Mouse (Mus musculus) cerebellum, adult 8-10 months (tissue): Measurements from ENCODE around the gene Ostf1.

Source experiments
- DNase-seq: peaks from one replicate; pipeline ENCODE4 v3.0.0; 2022

The Ostf1 gene

GRCm38 (mm10) chr19:18631644-18632219 lies at the start of gene Ostf1, which contains the start of gene Nmrk1:
Ostf1 (minus strand) TSS chr19:18631823.
Nmrk1 (plus strand) TSS chr19:18631950.
- peak; percentile 97 for DNase-seq

- DNase-seq, result no peak
Measured at GRCm38 (mm10) chr19:18673116-18673515, 41.5 kb upstream of the Ostf1 start.

GRCm38 (mm10) chr19:18672498-18672897 lies 40.9 kb upstream of the Ostf1 start:
- DNase-seq, result no peak

GRCm38 (mm10) chr19:18671056-18671741 lies 39.6 kb upstream of the Ostf1 start:
- peak; percentile 61 for DNase-seq

GRCm38 (mm10) chr19:18670608-18671007 lies 39.0 kb upstream of the Ostf1 start, which contains the start of gene Carnmt1:
Carnmt1 (plus strand) TSS chr19:18670764.
- DNase-seq, result peak; percentile 99

- DNase-seq, result no peak
Measured at GRCm38 (mm10) chr19:18669551-18669950, 37.9 kb upstream of the Ostf1 start.

GRCm38 (mm10) chr19:18666966-18667365 lies 35.3 kb upstream of the Ostf1 start:
- no peak for DNase-seq

GRCm38 (mm10) chr19:18663904-18664303 lies 32.3 kb upstream of the Ostf1 start:
- DNase-seq, result no peak

- no peak for DNase-seq
Measured at GRCm38 (mm10) chr19:18661683-18662082, 30.1 kb upstream of the Ostf1 start.

GRCm38 (mm10) chr19:18660466-18660865 lies 28.8 kb upstream of the Ostf1 start:
- DNase-seq, result no peak

GRCm38 (mm10) chr19:18659349-18659748 lies 27.7 kb upstream of the Ostf1 start:
- DNase-seq, result no peak

GRCm38 (mm10) chr19:18658473-18658872 lies 26.9 kb upstream of the Ostf1 start:
- DNase-seq, result no peak

GRCm38 (mm10) chr19:18655999-18656398 lies 24.4 kb upstream of the Ostf1 start:
- DNase-seq, result no peak

- DNase-seq, result no peak
Measured at GRCm38 (mm10) chr19:18654984-18655383, 23.4 kb upstream of the Ostf1 start.

GRCm38 (mm10) chr19:18654330-18654729 lies 22.7 kb upstream of the Ostf1 start:
- no peak for DNase-seq

GRCm38 (mm10) chr19:18653058-18653457 lies 21.4 kb upstream of the Ostf1 start:
- DNase-seq, result no peak

GRCm38 (mm10) chr19:18652592-18652991 lies 21.0 kb upstream of the Ostf1 start:
- peak; percentile 79 for DNase-seq

GRCm38 (mm10) chr19:18650473-18650872 lies 18.9 kb upstream of the Ostf1 start:
- DNase-seq, result no peak

- no peak for DNase-seq
Measured at GRCm38 (mm10) chr19:18649955-18650354, 18.3 kb upstream of the Ostf1 start.

- DNase-seq, result no peak
Measured at GRCm38 (mm10) chr19:18648558-18648945, 16.9 kb upstream of the Ostf1 start.

- no peak for DNase-seq
Measured at GRCm38 (mm10) chr19:18647775-18648557, 16.3 kb upstream of the Ostf1 start.

- no peak for DNase-seq
Measured at GRCm38 (mm10) chr19:18646853-18647420, 15.3 kb upstream of the Ostf1 start.

- no peak for DNase-seq
Measured at GRCm38 (mm10) chr19:18646397-18646796, 14.8 kb upstream of the Ostf1 start.
